Mouse (Mus musculus): ENCODE measurements at regions not wholly inside any gene's neighbourhood (a gene's known extent, or its start where the extent isn't known, plus 50 kb on each side); places are given as distances from the start of the nearest gene placed in this dataset.
A peak's percentile ranks its signal among the peaks of the same experiment; 100 is the strongest.

- no peak for DNase-seq
Measured at GRCm38 (mm10) chr6:39283761-39284415, 77.3 kb upstream of the Kdm7a start.

- no peak for DNase-seq
Measured at GRCm38 (mm10) chr6:39278317-39278716, 71.7 kb upstream of the Kdm7a start.

DNA sequence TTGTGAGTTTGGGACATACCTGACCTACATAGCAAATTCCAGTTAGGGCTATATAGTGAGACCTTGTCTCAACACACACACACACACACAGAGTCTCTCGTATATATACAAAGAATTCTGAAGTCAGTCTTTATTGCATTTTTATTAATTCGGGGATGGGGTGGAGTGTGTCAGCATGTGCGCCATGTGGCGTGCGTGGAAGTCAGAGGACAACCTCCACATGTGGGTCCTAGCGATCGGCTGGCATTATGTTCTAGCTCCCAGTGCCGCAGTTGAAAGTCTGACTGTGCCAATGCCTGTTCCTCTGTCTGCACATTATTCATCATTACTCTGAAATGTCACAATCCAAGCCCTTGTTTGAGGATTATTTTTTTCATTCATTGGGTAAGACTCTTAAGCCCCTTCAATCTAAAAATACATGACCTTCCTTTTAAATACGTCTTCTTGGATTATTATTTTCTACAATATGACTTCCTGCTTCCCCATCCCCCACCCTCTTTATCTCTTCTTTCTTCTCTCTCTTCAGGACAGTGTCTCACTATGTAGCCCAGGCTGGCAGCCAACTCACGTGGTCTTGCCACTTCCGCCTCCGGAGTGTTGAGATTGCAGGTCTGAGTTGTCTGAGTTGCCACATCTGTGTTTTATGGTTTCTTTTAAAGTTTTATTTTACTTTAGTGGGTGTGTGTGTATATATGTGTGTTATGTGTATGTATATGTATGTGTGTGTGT, 68.3 kb upstream of the Kdm7a start:
- DNase-seq = no peak

GRCm38 (mm10) chr6:39273427-39273826, 66.8 kb upstream of the Kdm7a start:
- no peak for DNase-seq

DNA sequence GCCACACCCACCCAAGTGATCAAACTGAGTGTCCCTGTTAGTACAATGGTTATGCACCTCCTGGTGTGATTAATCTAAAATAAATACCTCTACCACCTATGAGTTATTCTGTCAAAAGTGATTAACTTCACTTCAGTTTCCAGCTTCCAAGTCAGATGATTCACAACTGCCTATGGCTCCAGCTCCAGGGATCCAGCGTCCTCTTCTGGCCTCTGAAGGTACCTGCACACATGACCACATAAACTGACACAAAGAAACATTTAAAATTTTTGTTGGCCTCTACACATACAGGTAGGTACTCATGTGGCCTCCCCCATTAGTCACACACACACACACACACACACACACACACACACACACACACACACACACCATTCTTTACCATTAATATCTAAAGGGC, 63.9 kb upstream of the Kdm7a start:
- DNase-seq = no peak

GRCm38 (mm10) chr6:39269706-39270105, 63.1 kb upstream of the Kdm7a start:
- DNase-seq = no peak

DNA sequence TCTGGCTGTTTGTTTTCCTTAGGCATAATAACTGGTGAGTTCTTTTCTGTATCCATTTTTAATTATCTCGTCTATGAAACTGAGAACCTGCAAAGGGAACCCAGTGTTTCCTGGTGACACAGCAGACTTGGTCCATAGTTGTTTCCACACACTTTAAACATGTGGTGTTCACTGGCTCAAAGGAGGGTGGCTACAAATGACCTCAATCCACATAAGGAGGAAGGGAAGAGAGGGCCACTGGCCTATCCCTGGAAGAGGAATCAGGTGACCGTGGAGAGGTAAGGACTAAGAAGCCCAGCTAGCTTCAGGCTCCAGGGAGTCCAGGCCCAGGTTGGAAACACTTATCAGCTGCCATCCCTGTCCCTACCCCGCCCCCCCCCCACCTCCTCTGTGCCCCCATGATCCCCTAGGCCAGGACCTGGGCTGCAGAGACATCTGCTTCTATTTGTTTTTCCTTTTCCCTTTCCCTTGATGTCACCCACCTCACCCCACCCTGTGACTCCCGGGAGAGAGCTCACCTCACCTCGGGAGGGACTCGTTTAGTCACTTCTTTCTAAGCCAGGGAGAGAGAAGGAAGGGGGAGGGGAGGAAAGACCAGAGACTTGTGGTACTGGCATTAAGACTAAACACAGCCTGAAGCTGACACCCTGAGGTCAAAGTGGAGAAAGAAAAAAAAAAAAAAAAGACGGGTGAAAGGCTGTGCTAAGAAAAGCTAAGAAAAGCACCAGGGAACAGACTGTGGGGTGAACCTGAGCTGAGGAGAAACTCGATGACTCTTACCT, 62.2 kb upstream of the Kdm7a start:
- no peak for DNase-seq

- DNase-seq = no peak
Measured at GRCm38 (mm10) chr6:39264722-39265121, 58.1 kb upstream of the Kdm7a start.

- DNase-seq = no peak
Measured at GRCm38 (mm10) chr6:39263615-39264014, 57.0 kb upstream of the Kdm7a start.

- DNase-seq = no peak
Measured at GRCm38 (mm10) chr6:39261951-39262350, 55.4 kb upstream of the Kdm7a start.

- DNase-seq = no peak
Measured at GRCm38 (mm10) chr6:39260480-39260879, 53.9 kb upstream of the Kdm7a start.

DNA sequence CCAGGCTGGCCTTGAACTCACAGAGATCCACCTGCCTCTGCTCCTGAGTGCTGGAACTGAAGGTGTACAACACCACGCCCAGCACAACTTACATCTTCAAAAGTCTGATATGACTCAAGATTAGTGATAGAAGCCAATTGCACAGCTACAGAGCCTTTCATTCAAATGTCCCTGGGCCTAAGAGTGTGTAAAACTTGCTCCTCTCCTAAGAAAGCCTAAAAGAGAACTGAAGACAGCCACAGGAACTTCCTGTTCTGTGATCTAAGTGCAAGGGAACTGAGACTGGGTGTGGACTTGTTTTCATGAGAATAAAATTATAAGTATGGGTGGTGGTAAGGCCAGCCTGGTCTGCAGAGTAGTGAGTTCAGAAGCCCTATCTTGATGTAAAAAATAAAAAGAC, 52.5 kb upstream of the Kdm7a start:
- DNase-seq = no peak

DNA sequence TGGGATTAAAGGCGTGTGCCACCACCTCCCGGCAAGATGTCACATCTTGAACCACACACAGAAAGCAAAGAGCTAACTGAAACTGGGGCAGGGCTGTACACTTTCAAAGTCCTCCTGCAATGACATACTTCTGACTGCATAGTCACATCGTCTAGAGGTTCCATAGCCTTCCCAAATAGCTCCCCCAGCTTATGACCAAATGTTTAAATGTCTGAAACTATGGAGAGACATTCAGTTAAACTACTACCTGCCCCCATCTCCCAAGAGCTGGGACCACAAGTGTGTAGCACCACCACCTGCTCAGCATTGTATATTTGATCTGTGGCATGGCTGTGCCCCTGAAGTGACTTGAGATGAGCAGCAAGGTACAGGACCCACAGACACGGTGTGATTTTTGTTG, 52.1 kb upstream of the Kdm7a start:
- no peak for DNase-seq

DNA sequence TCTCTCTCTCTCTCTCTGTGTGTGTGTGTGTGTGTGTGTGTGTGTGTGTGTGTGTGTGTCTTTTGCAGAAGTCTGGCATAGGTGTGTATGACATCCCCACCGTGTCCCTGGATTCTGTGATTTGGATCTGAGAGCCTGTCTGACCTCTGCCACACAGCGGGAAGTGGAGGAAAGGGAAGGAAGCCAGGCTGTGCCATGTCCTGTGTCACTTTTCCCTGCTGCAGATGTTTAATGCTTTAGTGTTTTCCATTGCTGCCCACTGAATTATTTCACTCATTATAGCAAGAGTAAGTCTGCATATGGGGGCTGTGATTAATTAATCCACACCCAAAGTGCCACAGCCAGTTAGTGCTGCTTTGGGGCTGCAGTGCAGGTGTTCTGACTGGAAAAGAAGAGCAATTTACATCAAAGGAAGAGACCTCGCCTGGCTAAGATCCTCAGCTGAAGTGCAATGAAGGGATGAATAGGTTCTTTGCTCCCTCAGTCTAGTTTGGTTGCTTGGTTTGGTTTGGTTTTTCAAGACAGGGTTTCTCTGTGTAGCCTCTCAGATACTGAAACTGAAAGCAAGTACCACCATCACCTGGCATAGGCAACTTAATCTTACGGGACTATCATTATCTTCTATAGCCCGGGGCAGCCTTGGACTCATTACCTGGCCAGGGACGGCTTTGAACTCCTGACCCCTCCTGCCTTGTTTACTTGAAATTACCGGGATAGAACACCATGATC, 51.2 kb upstream of the Kdm7a start:
- DNase-seq = no peak

GRCm38 (mm10) chr6:39257111-39257571, 50.6 kb upstream of the Kdm7a start:
- DNase-seq = peak; percentile 13

DNA sequence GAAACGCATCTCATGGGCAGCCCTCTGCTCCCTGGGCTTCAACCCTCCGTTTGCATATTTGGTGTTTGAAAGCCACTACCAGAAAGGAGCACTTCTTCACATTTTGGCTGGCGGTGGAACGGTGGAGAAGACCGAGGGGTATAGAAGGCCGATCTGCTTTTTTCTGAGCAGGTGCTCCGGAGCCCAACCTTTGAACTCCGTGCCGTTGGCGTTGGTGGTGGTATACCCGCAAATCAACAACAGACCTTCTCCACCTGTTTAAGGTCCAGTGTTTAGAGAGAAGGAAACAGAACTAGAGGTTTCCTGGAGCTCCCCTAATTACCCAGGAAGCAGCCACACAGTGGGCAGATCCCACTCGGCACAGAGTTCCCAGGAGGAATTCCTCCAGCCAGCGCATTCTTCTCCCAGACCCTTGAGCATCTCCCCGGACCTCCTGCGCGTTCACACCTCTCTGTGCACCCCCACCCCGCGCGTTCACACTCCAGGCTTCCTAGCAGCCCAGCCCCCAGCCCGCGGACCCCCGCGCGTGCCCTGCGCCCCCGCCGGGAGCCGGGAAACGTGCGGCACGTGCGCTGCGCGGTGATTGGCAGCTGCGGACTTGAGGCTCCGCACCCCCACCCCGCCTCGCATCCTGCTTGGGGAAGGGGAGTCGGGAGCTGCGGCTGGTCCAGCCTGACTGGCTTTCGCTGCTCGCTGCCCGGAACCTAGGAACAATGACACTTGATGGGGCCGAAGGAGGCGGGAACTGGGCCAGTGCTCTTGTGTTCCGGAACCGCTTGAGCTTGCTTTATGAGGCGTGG, 49.9 kb upstream of the Kdm7a start:
- DNase-seq = peak; percentile 37

Data from cerebellum, adult 11-12 months (tissue).